Mouse (Mus musculus) CH12.LX (cell line): ENCODE data around the gene Gdpd5. TPM values are rescaled to one million over a fixed set of nuclear protein-coding genes. Genes with fewer than 3 reads are reported as not detected.
A peak's percentile ranks its signal among the peaks of the same experiment; 100 is the strongest.

Source experiments
- DNase-seq: peaks from one replicate; pipeline ENCODE4 v3.0.0-alpha.2; 2013; ENCODE audit errors: extremely low read depth
- H3K27ac ChIP-seq: 2 replicates; pipeline ENCODE4 v1.5.1; 2012; ENCODE audit warnings: low read depth, mild to moderate bottlenecking, control low read depth, moderate library complexity; ENCODE audit not compliant: insufficient read depth
- H3K27me3 ChIP-seq: replicated peaks from 2 replicates; pipeline ENCODE3; 2012; ENCODE audit warnings: inconsistent platforms
- H3K36me3 ChIP-seq, 2 experiments: replicated peaks in 1 of 2; 2 replicates each; pipeline versions ENCODE3 to v1.6.1; 2012; ENCODE audit warnings: inconsistent platforms in 1 of 2, low read length in 1 of 2, mild to moderate bottlenecking in 1 of 2, mixed read lengths in 1 of 2, moderate library complexity in 1 of 2; ENCODE audit not compliant: control insufficient read depth in 1 of 2, insufficient read depth in 1 of 2
- H3K4me1 ChIP-seq, 2 experiments: 2 replicates each; pipeline ENCODE4 v1.6.1; 2012; ENCODE audit warnings: inconsistent platforms in 1 of 2, moderate library complexity in 1 of 2; ENCODE audit not compliant: insufficient read depth in 2 of 2, control insufficient read depth in 1 of 2
- H3K4me2 ChIP-seq: 2 replicates; pipeline ENCODE4 v1.6.1; 2012; ENCODE audit warnings: low read depth, mild to moderate bottlenecking, control low read depth; ENCODE audit not compliant: poor library complexity, insufficient read depth, severe bottlenecking
- H3K4me3 ChIP-seq, 3 experiments: fragments of 150-350 bp in 1 of 3; sonication (generic) in 1 of 3; replicated peaks in 1 of 3; 2 replicates each; pipeline versions ENCODE3 to v1.5.1; 2011 to 2012; ENCODE audit warnings: low read depth in 2 of 3, low read length in 2 of 3, mild to moderate bottlenecking in 2 of 3, moderate library complexity in 2 of 3, control low read depth in 1 of 3, improper control_type of control experiment in 1 of 3, inconsistent platforms in 1 of 3, mixed read lengths in 1 of 3; ENCODE audit not compliant: poor library complexity in 1 of 3
- H3K79me2 ChIP-seq: replicated peaks from 2 replicates; pipeline ENCODE4 v1.6.1; 2012; ENCODE audit warnings: mild to moderate bottlenecking, moderate library complexity; ENCODE audit not compliant: control insufficient read depth, poor library complexity, insufficient read depth, severe bottlenecking; ENCODE audit errors: extremely low read depth
- H3K9ac ChIP-seq: 2 replicates; pipeline ENCODE4 v1.6.1; 2012; ENCODE audit warnings: low read depth, mild to moderate bottlenecking, control low read depth, moderate library complexity; ENCODE audit not compliant: insufficient read depth
- H3K9me3 ChIP-seq: replicated peaks from 2 replicates; pipeline ENCODE3; 2012; ENCODE audit warnings: low read length, inconsistent platforms, mixed read lengths
- CTCF ChIP-seq, 2 experiments: IDR thresholded peaks in 1 of 2; conservative IDR thresholded peaks in 1 of 2; 2 replicates each; pipeline ENCODE4 v1.5.1; 2011 to 2012; ENCODE audit warnings: low read depth in 2 of 2, low read length in 2 of 2, improper control_type of control experiment in 1 of 2, inconsistent platforms in 1 of 2, mild to moderate bottlenecking in 1 of 2, moderate library complexity in 1 of 2
- ELF1 ChIP-seq: IDR thresholded peaks from 2 replicates; pipeline ENCODE4 v1.6.1; 2014; ENCODE audit warnings: low read depth, mild to moderate bottlenecking, inconsistent platforms, low read length, improper control_type of control experiment
- EP300 ChIP-seq: IDR thresholded peaks from 2 replicates; pipeline ENCODE4 v1.6.1; 2011; ENCODE audit warnings: low read length, improper control_type of control experiment
- GABPA ChIP-seq: IDR thresholded peaks from 2 replicates; pipeline ENCODE4 v1.6.1; 2012; ENCODE audit warnings: low read depth, low read length, improper control_type of control experiment, inconsistent platforms; ENCODE audit not compliant: insufficient replicate concordance
- HCFC1 ChIP-seq: IDR thresholded peaks from 2 replicates; pipeline ENCODE4 v1.6.1; 2012; ENCODE audit warnings: low read depth, mild to moderate bottlenecking, inconsistent platforms, low read length, improper control_type of control experiment
- IRF4 ChIP-seq: IDR thresholded peaks from 2 replicates; pipeline ENCODE4 v1.6.1; 2014; ENCODE audit warnings: low read depth, mild to moderate bottlenecking, inconsistent platforms, low read length, improper control_type of control experiment
- JUND ChIP-seq: conservative IDR thresholded peaks from 2 replicates; pipeline ENCODE4 v1.6.1; 2011; ENCODE audit warnings: low read depth, low read length, improper control_type of control experiment
- KAT2A ChIP-seq: IDR thresholded peaks from 2 replicates; pipeline ENCODE4 v1.6.1; 2012; ENCODE audit warnings: low read length, improper control_type of control experiment, inconsistent platforms; ENCODE audit not compliant: insufficient replicate concordance
- MAFK ChIP-seq: IDR thresholded peaks from 2 replicates; pipeline ENCODE4 v1.6.1; 2011; ENCODE audit warnings: low read length, improper control_type of control experiment; ENCODE audit not compliant: insufficient replicate concordance
- MAX ChIP-seq: IDR thresholded peaks from 2 replicates; pipeline ENCODE4 v1.6.1; 2011; ENCODE audit warnings: low read length, improper control_type of control experiment
- MAZ ChIP-seq: IDR thresholded peaks from 2 replicates; pipeline ENCODE4 v1.6.1; 2012; ENCODE audit warnings: low read depth, mild to moderate bottlenecking, inconsistent platforms, low read length, improper control_type of control experiment, moderate library complexity
- MEF2A ChIP-seq: IDR thresholded peaks from 2 replicates; pipeline ENCODE4 v1.6.1; 2014; ENCODE audit warnings: low read depth, mild to moderate bottlenecking, inconsistent platforms, low read length, improper control_type of control experiment, borderline replicate concordance
- MYC ChIP-seq: IDR thresholded peaks from 2 replicates; pipeline ENCODE4 v1.6.1; 2011; ENCODE audit warnings: low read depth, mild to moderate bottlenecking, improper control_type of control experiment, low read length
- NELFE ChIP-seq: IDR thresholded peaks from 2 replicates; pipeline ENCODE4 v1.6.1; 2011; ENCODE audit warnings: low read depth, low read length, improper control_type of control experiment
- NRF1 ChIP-seq: IDR thresholded peaks from 2 replicates; pipeline ENCODE4 v1.6.1; 2014; ENCODE audit warnings: low read depth, mild to moderate bottlenecking, inconsistent platforms, low read length, improper control_type of control experiment, moderate library complexity
- POLR2A ChIP-seq: IDR thresholded peaks from 2 replicates; pipeline ENCODE4 v1.6.1; 2011; ENCODE audit warnings: low read depth, mild to moderate bottlenecking, improper control_type of control experiment, low read length
- POLR2AphosphoS2 ChIP-seq: IDR thresholded peaks from 2 replicates; pipeline ENCODE4 v1.6.1; 2011; ENCODE audit warnings: low read depth, low read length, improper control_type of control experiment
- RAD21 ChIP-seq: IDR thresholded peaks from 2 replicates; pipeline ENCODE4 v1.6.1; 2011; ENCODE audit warnings: low read depth, mild to moderate bottlenecking, low read length, improper control_type of control experiment, moderate library complexity
- RCOR1 ChIP-seq: conservative IDR thresholded peaks from 2 replicates; pipeline ENCODE4 v1.6.1; 2012; ENCODE audit warnings: low read depth, mild to moderate bottlenecking, inconsistent platforms, low read length, improper control_type of control experiment
- SMC3 ChIP-seq: IDR thresholded peaks from 2 replicates; pipeline ENCODE4 v1.6.1; 2011; ENCODE audit warnings: low read depth, low read length, improper control_type of control experiment
- UBTF ChIP-seq: IDR thresholded peaks from 2 replicates; pipeline ENCODE4 v1.6.1; 2012; ENCODE audit warnings: low read depth, mild to moderate bottlenecking, inconsistent platforms, low read length, improper control_type of control experiment, moderate library complexity
- USF2 ChIP-seq: conservative IDR thresholded peaks from 2 replicates; pipeline ENCODE4 v1.6.1; 2011; ENCODE audit warnings: low read depth, low read length, improper control_type of control experiment
- ZC3H11A ChIP-seq: IDR thresholded peaks from 2 replicates; pipeline ENCODE4 v1.6.1; 2012; ENCODE audit warnings: low read depth, mild to moderate bottlenecking, inconsistent platforms, low read length, improper control_type of control experiment
- ZKSCAN1 ChIP-seq: IDR thresholded peaks from 2 replicates; pipeline ENCODE4 v1.6.1; 2012; ENCODE audit warnings: low read depth, inconsistent platforms, low read length, improper control_type of control experiment, borderline replicate concordance
- dilution Hi-C: fragments of 300-500 bp; cut with MboI; formaldehyde crosslinking; loops from 2 replicates; pipeline ENCODE4 v1.14.3; 2020; ENCODE audit warnings: low sequenced_read_pairs; ENCODE audit not compliant: extremely low pct_unique_long_range_greater_than_20kb, extremely low pct_ligation_motif_present
- in situ Hi-C: fragments of 300-500 bp; cut with MboI; formaldehyde crosslinking; loops from 3 replicates; pipeline ENCODE4 v1.14.3; 2019; ENCODE audit warnings: low sequenced_read_pairs, low pct_ligation_motif_present, low pct_unique_long_range_greater_than_20kb, mixed read lengths
- polyA plus RNA-seq: library from polyadenylated mRNA; unstranded; fragments of >175 nt; gene quantifications from 2 replicates; pipeline ENCODE4 v1.2.1, GENCODE M21; 2012; ENCODE audit warnings: low read depth; ENCODE audit not compliant: insufficient read length
- total RNA-seq, 2 experiments: library from RNA; depleted of rRNA; stranded (reverse); fragments of 300-350 nt in 1 of 2; fragments of >200 nt in 1 of 2; gene quantifications; 2 replicates each; pipeline ENCODE4 v1.2.3; 2012 to 2014

Gene Gdpd5
- total and polyA plus RNA-seq, 3 experiments = 2.4 to 9.1 (median 9.0) TPM

DNA sequence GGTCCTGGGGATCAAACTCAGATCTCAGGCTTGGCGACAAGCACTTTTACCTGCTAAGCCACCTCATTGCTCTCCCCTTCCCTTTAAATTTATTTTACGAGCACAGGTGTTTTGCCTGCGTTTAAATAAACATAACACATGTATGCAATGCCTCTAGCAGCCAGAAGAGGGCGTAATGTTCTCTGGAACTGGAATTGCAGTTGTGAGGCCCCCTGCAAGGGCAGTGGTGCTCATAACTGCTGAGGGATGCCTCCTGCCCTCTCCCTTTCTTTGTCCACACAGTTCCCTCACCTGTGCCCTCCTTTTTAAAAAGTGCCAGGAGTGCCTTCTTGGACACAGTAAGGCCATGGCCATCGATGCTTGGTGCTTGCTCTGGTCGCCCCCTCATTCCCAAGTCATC lies 62.8 kb downstream of the Gdpd5 start:
- H3K79me2 ChIP-seq = no peaks in the 10 kb centered on the region
- TF ChIP-seq CTCF (conservative IDR thresholded peaks at IDR 0.05 in 1 of 2, IDR thresholded peaks at IDR 0.05 in 1 of 2; ENCODE audit: low read depth in 2 of 2, low read length in 2 of 2) = peak; percentile 65 to 89
- no peak for TF ChIP-seq USF2
- peak; percentile 10 for TF ChIP-seq RAD21
- peak; percentile 44 for TF ChIP-seq SMC3
- no peak for TF ChIP-seq NELFE
- dilution Hi-C loops = no loop called here

DNA sequence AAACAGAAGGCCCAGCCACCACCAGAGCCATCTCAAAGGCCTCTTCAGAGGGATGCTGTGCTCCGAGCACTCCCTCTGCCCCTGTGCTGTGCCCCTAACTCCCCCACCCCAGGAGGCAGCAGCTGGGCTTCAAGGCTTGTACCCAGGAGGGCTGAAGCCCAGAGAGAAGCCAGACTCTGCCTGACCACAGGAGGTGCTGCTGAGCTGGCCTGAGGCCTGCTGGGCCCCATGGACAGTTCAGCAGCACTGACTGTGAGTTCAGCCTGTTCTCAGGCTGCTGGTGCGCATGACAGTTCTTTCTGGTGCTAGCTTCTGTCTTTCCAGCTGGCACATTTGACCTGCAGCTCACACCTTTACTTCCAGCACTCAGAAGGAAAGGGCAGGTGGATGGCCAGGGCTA lies 64.6 kb downstream of the Gdpd5 start:
- Histone ChIP-seq H3K79me2 (no peaks in the 10 kb centered on the region), H3K4me2 (no peak overlapping the region), H3K27ac (no peak overlapping the region), H3K27me3 (no peaks in the 10 kb centered on the region), H3K9me3 (no peaks in the 10 kb centered on the region), H3K4me1 (peaks cover 6 to 62% of the 10 kb centered on the region in 2 experiments), H3K9ac (no peak overlapping the region), H3K4me3 (no peak overlapping the region), H3K36me3 (peaks cover 0 to 36% of the 10 kb centered on the region in 2 experiments)
- in situ Hi-C loops = no loop called here
- peak; percentile 36 for TF ChIP-seq SMC3
- TF ChIP-seq ZKSCAN1 = no peak
- TF ChIP-seq ELF1 = no peak
- TF ChIP-seq MYC = no peak
- no peak for TF ChIP-seq MAX
- TF ChIP-seq HCFC1 = no peak
- no peak for TF ChIP-seq POLR2A
- no peak for TF ChIP-seq GABPA
- no peak for TF ChIP-seq POLR2AphosphoS2
- no peak for TF ChIP-seq KAT2A
- TF ChIP-seq MAZ = no peak
- no peak for TF ChIP-seq MAFK
- TF ChIP-seq CTCF (conservative IDR thresholded peaks at IDR 0.05 in 1 of 2, IDR thresholded peaks at IDR 0.05 in 1 of 2; ENCODE audit: low read depth in 2 of 2, low read length in 2 of 2) = peak in 1 of 2 experiments; percentile 58; a peak in 2 of 4 replicates
- TF ChIP-seq ZC3H11A = no peak
- TF ChIP-seq JUND = no peak
- TF ChIP-seq UBTF = no peak
- TF ChIP-seq RCOR1 = no peak
- TF ChIP-seq MEF2A = no peak
- peak; percentile 24 for TF ChIP-seq RAD21
- no peak for TF ChIP-seq EP300
- TF ChIP-seq NRF1 = no peak
- no peak for TF ChIP-seq IRF4
- dilution Hi-C loops = no loop called here
- no peak for DNase-seq

More for the DNA sequence above, 62.8 kb downstream of the Gdpd5 start:
- DNase-seq = no peak
- H3K4me2 ChIP-seq = no peak overlapping the region
- in situ Hi-C loops = no loop called here
- peaks cover 0 to 39% of the 10 kb centered on the region in 2 experiments for H3K36me3 ChIP-seq
- H3K27ac ChIP-seq = no peak overlapping the region
- no peaks in the 10 kb centered on the region for H3K9me3 ChIP-seq
- H3K9ac ChIP-seq = no peak overlapping the region
- H3K27me3 ChIP-seq = no peaks in the 10 kb centered on the region
- no peak overlapping the region for H3K4me3 ChIP-seq
- peaks cover 5 to 46% of the 10 kb centered on the region in 2 experiments for H3K4me1 ChIP-seq
